Mouse (Mus musculus) lung, postnatal 0 days (tissue): ENCODE measurements around the gene Cela2a. TPM values are rescaled to one million over a fixed set of nuclear protein-coding genes. Genes with fewer than 3 reads are reported as not detected.

ENCODE experiments used
- ATAC-seq: fragments of 200-750 bp; cut with Nextera tagmentation; 2 replicates; pipeline ENCODE4 v1.8.0; 2017; ENCODE audit warnings: moderate library complexity
- DNase-seq: peaks from one replicate; pipeline ENCODE4 v3.0.0-alpha.2; 2016; ENCODE audit warnings: low spot score
- H3K27ac ChIP-seq: fragments of 300-500 bp; sonication (generic); 2 replicates; pipeline ENCODE4 v1.5.1; 2014; ENCODE audit warnings: antibody characterized with exemption, mild to moderate bottlenecking, low read length, mixed read lengths
- H3K27me3 ChIP-seq: fragments of 300-500 bp; sonication (generic); replicated peaks from 2 replicates; pipeline ENCODE4 v1.6.1; 2014; ENCODE audit warnings: low read length, mixed read lengths; ENCODE audit not compliant: insufficient read depth
- H3K36me3 ChIP-seq: fragments of 300-500 bp; sonication (generic); 2 replicates; pipeline ENCODE4 v1.6.1; 2014; ENCODE audit warnings: low read length, mixed read lengths; ENCODE audit not compliant: insufficient read depth
- H3K4me1 ChIP-seq: fragments of 300-500 bp; sonication (generic); 2 replicates; pipeline ENCODE4 v1.6.1; 2014; ENCODE audit warnings: antibody characterized with exemption, low read depth, low read length, mixed read lengths; ENCODE audit not compliant: insufficient read depth
- H3K4me2 ChIP-seq: fragments of 300-500 bp; sonication (generic); replicated peaks from 2 replicates; pipeline ENCODE4 v1.6.1; 2014; ENCODE audit warnings: low read depth, mild to moderate bottlenecking, low read length, moderate library complexity, mixed read lengths
- H3K4me3 ChIP-seq: fragments of 300-500 bp; sonication (generic); 2 replicates; pipeline ENCODE4 v1.5.1; 2014; ENCODE audit warnings: low read depth, low read length
- H3K9ac ChIP-seq: fragments of 300-500 bp; sonication (generic); replicated peaks from 2 replicates; pipeline ENCODE4 v1.6.1; 2014; ENCODE audit warnings: low read depth, mild to moderate bottlenecking
- H3K9me3 ChIP-seq: fragments of 300-500 bp; sonication (generic); 2 replicates; pipeline ENCODE4 v1.6.1; 2016; ENCODE audit warnings: low read length, mixed read lengths
- CTCF ChIP-seq: IDR thresholded peaks from 2 replicates; pipeline ENCODE4 v1.5.1; 2016; ENCODE audit warnings: antibody characterized with exemption, mild to moderate bottlenecking
- EP300 ChIP-seq: IDR thresholded peaks from 2 replicates; pipeline ENCODE4 v1.6.1; 2016; ENCODE audit warnings: antibody characterized with exemption, mild to moderate bottlenecking, control low read depth
- WGBS: fragments of 180-500 bp; shearing (Covaris S2); extraction: QIAGEN DNeasy Blood & Tissue Kit; methylation state at CpG from one replicate; pipeline ENCODE4 v1.1.7; 2014; 5-methylcytosine and 5-hydroxymethylcytosine counted together
- polyA plus RNA-seq: library from polyadenylated mRNA; unstranded; fragments of >200 nt; fragmentation: Nextera tagmentation; extraction: Ambion mirVana; gene quantifications from 2 replicates; pipeline ENCODE4 v1.2.1, GENCODE M21; 2015

The Cela2a gene
- polyA plus RNA-seq, 1 experiment from 2014 or later, result not detected

DNA sequence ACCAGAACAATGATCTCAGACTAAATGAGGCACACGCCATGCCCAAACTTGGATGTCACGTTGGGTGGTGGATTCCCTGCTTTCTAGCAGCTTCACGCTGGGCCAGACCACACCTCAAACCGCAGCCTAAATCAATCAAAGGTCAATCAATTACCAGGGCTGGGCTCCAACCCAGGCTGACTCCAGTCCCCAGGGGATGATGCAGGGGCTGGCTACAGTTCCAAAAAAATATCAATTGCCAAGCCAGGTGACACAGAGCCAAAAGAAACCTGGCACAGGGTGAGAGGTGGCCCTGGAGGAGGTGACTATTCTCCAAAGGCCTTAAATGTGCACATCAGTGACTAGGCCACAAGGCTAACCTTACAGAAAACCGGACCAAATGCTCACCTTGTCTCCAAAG is 39.6 kb upstream of the Cela2a start:
- H3K27ac ChIP-seq, result no peak overlapping the region
- ATAC-seq (no peak), DNase-seq (no peak)
- 86% methylated on average over 5 of the region's 5 CpGs for WGBS
- H3K9ac ChIP-seq, result no peak overlapping the region
- H3K27me3 ChIP-seq, result no peaks in the 10 kb centered on the region
- peaks cover 21% of the 10 kb centered on the region; the same call in 1 of the 2 replicates for H3K4me1 ChIP-seq
- no peak overlapping the region for H3K4me3 ChIP-seq
- no peak for TF ChIP-seq EP300
- no peak for TF ChIP-seq CTCF
- no peaks in the 10 kb centered on the region for H3K9me3 ChIP-seq
- H3K4me2 ChIP-seq, result no peak overlapping the region
- H3K36me3 ChIP-seq, result no peaks in the 10 kb centered on the region

GRCm38 (mm10) chr4:141865006-141865405 is 39.0 kb upstream of the Cela2a start:
- no peaks in the 10 kb centered on the region for H3K9me3 ChIP-seq
- no peak for TF ChIP-seq CTCF
- TF ChIP-seq EP300, result no peak
- H3K4me1 ChIP-seq, result peaks cover 17% of the 10 kb centered on the region; the same call in 1 of the 2 replicates
- DNase-seq (no peak), ATAC-seq (no peak)
- 85% methylated on average over 5 of the region's 5 CpGs for WGBS
- no peak overlapping the region for H3K27ac ChIP-seq
- H3K4me3 ChIP-seq, result no peak overlapping the region
- H3K9ac ChIP-seq, result no peak overlapping the region
- no peaks in the 10 kb centered on the region for H3K36me3 ChIP-seq
- no peak overlapping the region for H3K4me2 ChIP-seq
- H3K27me3 ChIP-seq, result no peaks in the 10 kb centered on the region

GRCm38 (mm10) chr4:141864506-141864905 is 38.5 kb upstream of the Cela2a start:
- Histone ChIP-seq H3K27ac (no peak overlapping the region), H3K4me2 (no peak overlapping the region), H3K9ac (no peak overlapping the region), H3K4me3 (no peak overlapping the region), H3K4me1 (peaks cover 12% of the 10 kb centered on the region; the same call in 1 of the 2 replicates), H3K36me3 (no peaks in the 10 kb centered on the region), H3K27me3 (no peaks in the 10 kb centered on the region), H3K9me3 (no peaks in the 10 kb centered on the region)
- TF ChIP-seq CTCF, result no peak
- TF ChIP-seq EP300, result no peak
- ATAC-seq (no peak), DNase-seq (no peak)
- 95% methylated on average over 8 of the region's 8 CpGs for WGBS

GRCm38 (mm10) chr4:141863726-141864280 is 37.8 kb upstream of the Cela2a start:
- H3K4me1 ChIP-seq, result peaks cover 10% of the 10 kb centered on the region; the same call in 1 of the 2 replicates
- H3K36me3 ChIP-seq, result no peaks in the 10 kb centered on the region
- no peaks in the 10 kb centered on the region for H3K9me3 ChIP-seq
- 87% methylated on average over 7 of the region's 7 CpGs for WGBS
- TF ChIP-seq EP300 (no peak), CTCF (no peak)
- no peak overlapping the region for H3K9ac ChIP-seq
- DNase-seq (no peak), ATAC-seq (no peak)
- H3K27ac ChIP-seq, result no peak overlapping the region
- H3K4me2 ChIP-seq, result no peak overlapping the region
- no peak overlapping the region for H3K4me3 ChIP-seq
- H3K27me3 ChIP-seq, result no peaks in the 10 kb centered on the region

DNA sequence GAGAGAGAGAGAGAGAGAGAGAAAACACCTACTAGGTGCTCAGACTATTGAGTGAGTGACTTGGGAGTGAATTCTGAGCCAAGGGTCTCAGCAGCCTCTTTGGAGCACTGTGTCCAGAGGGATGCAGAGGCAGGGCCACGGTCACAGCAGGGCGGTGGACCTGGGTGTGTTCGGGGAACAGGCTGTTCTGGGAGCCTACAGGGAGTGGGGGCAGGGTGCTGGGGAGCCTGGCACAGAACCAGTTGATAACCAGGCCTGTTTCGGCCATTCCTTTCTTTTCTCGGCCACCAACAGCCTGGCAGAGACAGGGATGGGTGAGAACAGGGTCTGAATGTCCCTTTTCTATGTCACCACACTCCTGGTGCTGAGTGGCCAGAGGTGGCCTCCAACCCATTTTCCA is 36.9 kb upstream of the Cela2a start:
- Histone ChIP-seq H3K27ac (no peak overlapping the region), H3K9ac (no peak overlapping the region), H3K4me1 (peaks cover 10% of the 10 kb centered on the region; the same call in 1 of the 2 replicates), H3K9me3 (no peaks in the 10 kb centered on the region), H3K4me2 (no peak overlapping the region), H3K36me3 (no peaks in the 10 kb centered on the region), H3K27me3 (no peaks in the 10 kb centered on the region), H3K4me3 (no peak overlapping the region)
- ATAC-seq (peak; percentile 55), DNase-seq (no peak)
- TF ChIP-seq CTCF, result no peak
- TF ChIP-seq EP300, result 0 out of 2 replicates have a peak, but pooled peaks have one; percentile 24
- 75% methylated on average over 5 of the region's 5 CpGs for WGBS

DNA sequence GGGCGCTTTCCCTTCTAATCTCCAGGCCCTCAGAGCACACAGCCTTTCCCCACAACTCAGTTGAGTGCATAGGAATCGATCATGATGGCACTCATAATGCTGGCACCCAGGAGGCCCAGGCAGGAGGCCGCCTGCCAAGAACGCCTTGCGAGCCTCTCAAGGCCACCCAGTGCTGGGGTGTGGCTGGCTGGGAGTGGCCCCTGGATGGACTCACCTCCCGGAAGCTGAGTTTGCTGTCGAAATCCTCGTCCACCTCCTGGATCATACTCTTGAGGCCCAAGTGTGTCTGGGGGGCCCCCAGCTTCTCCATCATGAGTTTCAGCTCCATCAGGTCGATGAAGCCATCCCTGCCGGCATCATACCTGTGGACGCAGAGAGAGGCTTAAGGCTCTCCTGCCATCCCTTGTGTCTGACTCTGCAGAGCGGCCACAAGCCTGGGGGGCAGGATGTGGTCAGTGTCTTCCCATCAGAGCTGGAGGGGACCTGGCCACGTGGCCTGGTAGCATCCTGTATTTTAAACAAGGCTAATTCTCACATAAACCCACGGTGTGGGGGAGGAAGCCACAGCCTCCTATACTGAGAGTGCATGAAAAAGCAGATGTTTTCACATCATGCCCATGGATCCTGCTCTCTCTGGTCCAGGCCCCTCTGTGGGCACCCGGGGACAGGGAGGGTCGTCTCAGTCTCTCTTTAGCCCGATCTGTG is 35.8 kb upstream of the Cela2a start:
- peak; percentile 51 for ATAC-seq
- H3K36me3 ChIP-seq, result no peaks in the 10 kb centered on the region
- H3K9me3 ChIP-seq, result no peaks in the 10 kb centered on the region
- peak; percentile 58 for DNase-seq
- no peak overlapping the region for H3K4me2 ChIP-seq
- no peak overlapping the region; the same call in 1 of the 2 replicates for H3K27ac ChIP-seq
- no peaks in the 10 kb centered on the region for H3K27me3 ChIP-seq
- 67% methylated on average over 17 of the region's 17 CpGs for WGBS
- peaks cover 3% of the 10 kb centered on the region; the same call in 1 of the 2 replicates for H3K4me1 ChIP-seq
- TF ChIP-seq CTCF, result no peak
- peak; percentile 24; the same call in 1 of the 2 replicates for TF ChIP-seq EP300
- H3K4me3 ChIP-seq, result no peak overlapping the region
- no peak overlapping the region for H3K9ac ChIP-seq
